In the genomic region with DNA sequence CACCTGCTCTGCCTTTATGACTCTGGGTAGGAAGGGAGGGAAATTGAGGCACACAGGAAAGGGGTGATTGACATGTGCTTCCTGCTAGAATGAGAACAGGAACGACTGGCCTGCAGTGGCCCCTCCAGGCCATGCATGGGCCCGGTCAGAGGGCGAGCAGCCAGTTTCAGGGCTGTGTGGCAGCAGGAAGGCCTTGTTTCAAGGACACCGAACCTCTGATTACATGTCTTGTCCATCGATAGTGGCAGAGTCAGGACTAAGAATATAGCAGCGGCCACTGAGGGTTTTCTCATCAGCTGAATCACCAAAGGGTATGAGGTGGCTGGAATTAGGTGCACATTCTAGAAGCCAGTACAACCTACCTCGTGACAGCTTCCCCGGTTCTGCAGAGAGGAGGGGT, we compare ENCODE assay signal across 18 mouse cellular contexts. TPM values are rescaled to one million over a fixed set of nuclear protein-coding genes. Genes with fewer than 3 reads are reported as not detected.
DNase-seq lines count a peak whose midpoint lies in the region; ATAC-seq lines count a peak whose summit lies in the region.
"Had no signal": no experiment of that assay in that cellular context is flagged by ENCODE, and none has a peak within 500 bp of the region (broad histone marks: within the 10 kb centered on the region; RNA-seq: fewer than 3 reads in every experiment).

No protein-coding gene starts in this region.

- H3K9me3 ChIP-seq in heart, embryonic 12.5 days (replicated peaks), result no peaks in the 10 kb centered on the region
- no peaks in the 10 kb centered on the region for H3K9me3 ChIP-seq in heart, embryonic 16.5 days (replicated peaks; ENCODE audit: control insufficient read depth, low read length)
- H3K9me3 ChIP-seq: embryonic facial prominence, embryonic 10.5 days; forebrain, embryonic 13.5 days; hindbrain, embryonic 15.5 days; kidney, embryonic 15.5 days had no signal

- no peak for ATAC-seq in heart, embryonic 12.5 days (ENCODE audit: insufficient number of reproducible peaks, low FRiP score)
- ATAC-seq in heart, embryonic 16.5 days (replicated peaks; ENCODE audit: extremely low read depth, insufficient read depth, low FRiP score), result no peak
- ATAC-seq: forebrain, embryonic 13.5 days; forebrain, postnatal 0 days; intestine, embryonic 16.5 days had no signal

- peak; percentile 32 for DNase-seq in adrenal gland, postnatal 14 days
- DNase-seq in adrenal gland, postnatal 4 days (ENCODE audit: low spot score in 2 of 2), result no peak
- DNase-seq in heart, adult 11 months, result no peak
- DNase-seq in heart, postnatal 4 days, result no peak
- peak; percentile 26 for DNase-seq in ovary, postnatal 36 days (ENCODE audit: low spot score)
- no peak for DNase-seq in ovary, postnatal 14 days (ENCODE audit: low spot score)
- DNase-seq: cerebellum, adult 18-20 months; cerebellum, postnatal 10 days; forebrain, postnatal 0 days; gastrocnemius, postnatal 14 days; kidney, adult 2 months had no signal

- H3K4me2 ChIP-seq in heart, embryonic 12.5 days, result peak overlapping the region; percentile 41; the same call in 1 of the 2 replicates
- H3K4me2 ChIP-seq in heart, embryonic 16.5 days (ENCODE audit: low read depth, low read length), result peak overlapping the region; percentile 25; the same call in 1 of the 2 replicates
- H3K4me2 ChIP-seq: forebrain, embryonic 13.5 days; hindbrain, embryonic 15.5 days; kidney, embryonic 15.5 days had no signal

- no peak overlapping the region for H3K27ac ChIP-seq in heart, embryonic 12.5 days (ENCODE audit: poor library complexity, severe bottlenecking)
- H3K27ac ChIP-seq in heart, embryonic 16.5 days (ENCODE audit: low read length), result peak overlapping the region; percentile 14; the same call in 1 of the 2 replicates
- H3K27ac ChIP-seq: embryonic facial prominence, embryonic 10.5 days; forebrain, embryonic 13.5 days; hindbrain, embryonic 15.5 days; kidney, embryonic 15.5 days had no signal

- H3K4me1 ChIP-seq in heart, embryonic 12.5 days (replicated peaks), result peaks cover 76% of the 10 kb centered on the region
- H3K4me1 ChIP-seq in heart, embryonic 16.5 days (ENCODE audit: control insufficient read depth, insufficient read depth, low read length), result peaks cover 64% of the 10 kb centered on the region

- no peak overlapping the region for H3K4me3 ChIP-seq in heart, embryonic 12.5 days
- no peak overlapping the region for H3K4me3 ChIP-seq in heart, embryonic 16.5 days (ENCODE audit: low read length)
- H3K4me3 ChIP-seq: embryonic facial prominence, embryonic 10.5 days; forebrain, embryonic 13.5 days; hindbrain, embryonic 15.5 days; kidney, embryonic 15.5 days had no signal

- WGBS in heart, embryonic 12.5 days, result 36% methylated on average over 8 of the region's 8 CpGs
- 27% methylated on average over 8 of the region's 8 CpGs for WGBS in heart, embryonic 16.5 days

- H3K36me3 ChIP-seq in heart, embryonic 12.5 days, result peaks cover 12% of the 10 kb centered on the region
- peaks cover 3% of the 10 kb centered on the region; the same call in 1 of the 2 replicates for H3K36me3 ChIP-seq in heart, embryonic 16.5 days (ENCODE audit: control insufficient read depth, insufficient read depth)
- H3K36me3 ChIP-seq: hindbrain, embryonic 15.5 days had no signal

- no peaks in the 10 kb centered on the region for H3K27me3 ChIP-seq in heart, embryonic 12.5 days (replicated peaks)
- no peaks in the 10 kb centered on the region for H3K27me3 ChIP-seq in heart, embryonic 16.5 days (ENCODE audit: control insufficient read depth, insufficient read depth, low read length)
- H3K27me3 ChIP-seq: forebrain, embryonic 13.5 days; hindbrain, embryonic 15.5 days; kidney, embryonic 15.5 days had no signal

- 0 out of 2 replicates have a peak overlapping the region, but pooled peaks have one; percentile 6 for H3K9ac ChIP-seq in heart, embryonic 12.5 days
- H3K9ac ChIP-seq in heart, embryonic 16.5 days (ENCODE audit: low read length), result peak overlapping the region; percentile 8; the same call in 1 of the 2 replicates
- H3K9ac ChIP-seq: forebrain, embryonic 13.5 days; forebrain, postnatal 0 days; hindbrain, embryonic 15.5 days; kidney, embryonic 15.5 days had no signal

RNA-seq across cellular contexts. Expression of a gene that starts 7.0 kb away (rescaled TPM):
- 5.8 TPM in 2 replicates for total RNA-seq in adrenal gland, postnatal 14 days (2021)
- 10 to 100 TPM; 10.6 to 11.3 TPM for total RNA-seq in adrenal gland, postnatal 4 days (2021)
- polyA plus RNA-seq in heart, embryonic 12.5 days (2016; fragmentation: Nextera tagmentation; extraction: Ambion mirVana), result 59.7 and 65.2 TPM in 2 replicates
- 58.2 and 61.4 TPM in 2 replicates for polyA plus RNA-seq in heart, embryonic 16.5 days (2015; fragmentation: Nextera tagmentation; extraction: Ambion mirVana)
- 10 to 100 TPM; 29.9 to 33.7 TPM for total RNA-seq in heart, postnatal 4 days (2021)

RNA-seq across cellular contexts. Expression of a gene that starts 19.7 kb away (rescaled TPM):
- total RNA-seq in adrenal gland, postnatal 14 days (2021), result 10.0 and 19.6 TPM in 2 replicates
- total RNA-seq in adrenal gland, postnatal 4 days (2021), result 10 to 100 TPM; 21.8 to 24.3 TPM
- 14.1 and 14.9 TPM in 2 replicates for polyA plus RNA-seq in heart, embryonic 12.5 days (2016; fragmentation: Nextera tagmentation; extraction: Ambion mirVana)
- polyA plus RNA-seq in heart, embryonic 16.5 days (2015; fragmentation: Nextera tagmentation; extraction: Ambion mirVana), result 14.4 and 15.5 TPM in 2 replicates
- total RNA-seq in heart, postnatal 4 days (2021), result 10 to 100 TPM; 33.2 to 33.3 TPM

Comparison
In these comparisons a context has a peak if more than half of its experiments do, and no peak if none do; other contexts are left out.
1. DNase-seq: peak in adrenal gland, postnatal 14 days (single experiment) and ovary, postnatal 36 days (single experiment); none in adrenal gland, postnatal 4 days (0 of 2), heart, adult 11 months (single experiment), heart, postnatal 4 days (single experiment) and ovary, postnatal 14 days (single experiment).